Mouse (Mus musculus) embryonic facial prominence, embryonic 13.5 days (tissue): ENCODE results near the gene Hlcs. TPM values are rescaled to one million over a fixed set of nuclear protein-coding genes. Genes with fewer than 3 reads are reported as not detected.
A peak's percentile ranks its signal among the peaks of the same experiment; 100 is the strongest.

ENCODE experiments used
- ATAC-seq: fragments of 200-750 bp; cut with Nextera tagmentation; 2 replicates; pipeline ENCODE4 v1.8.0; 2017; ENCODE audit warnings: low read depth; ENCODE audit not compliant: insufficient number of reproducible peaks, insufficient read depth, low FRiP score, low TSS enrichment
- H3K27ac ChIP-seq: fragments of 300-500 bp; sonication (generic); 2 replicates; pipeline ENCODE4 v1.5.1; 2015; ENCODE audit warnings: moderate library complexity, mild to moderate bottlenecking, inconsistent platforms
- H3K27me3 ChIP-seq: fragments of 300-500 bp; sonication (generic); 2 replicates; pipeline ENCODE4 v1.6.1; 2015; ENCODE audit warnings: mild to moderate bottlenecking, inconsistent platforms
- H3K36me3 ChIP-seq: fragments of 300-500 bp; sonication (generic); 2 replicates; pipeline ENCODE4 v1.6.1; 2015; ENCODE audit warnings: mild to moderate bottlenecking, inconsistent platforms
- H3K4me1 ChIP-seq: fragments of 300-500 bp; sonication (generic); 2 replicates; pipeline ENCODE4 v1.6.1; 2015; ENCODE audit warnings: inconsistent platforms
- H3K4me2 ChIP-seq: fragments of 300-500 bp; sonication (generic); 2 replicates; pipeline ENCODE4 v1.6.1; 2015; ENCODE audit warnings: moderate library complexity, mild to moderate bottlenecking, inconsistent platforms
- H3K4me3 ChIP-seq: fragments of 300-500 bp; sonication (generic); 2 replicates; pipeline ENCODE4 v1.5.1; 2015; ENCODE audit warnings: mild to moderate bottlenecking, inconsistent platforms
- H3K9ac ChIP-seq: fragments of 300-500 bp; sonication (generic); 2 replicates; pipeline ENCODE4 v1.6.1; 2015; ENCODE audit warnings: mild to moderate bottlenecking, inconsistent platforms
- H3K9me3 ChIP-seq: fragments of 300-500 bp; sonication (generic); 2 replicates; pipeline ENCODE4 v1.6.1; 2016; ENCODE audit warnings: inconsistent platforms
- WGBS: fragments of 180-500 bp; shearing (Covaris S2); methylation state at CpG from one replicate; pipeline ENCODE4 v1.1.7; 2015; ENCODE audit warnings: mixed read lengths; 5-methylcytosine and 5-hydroxymethylcytosine counted together
- polyA plus RNA-seq: library from polyadenylated mRNA; unstranded; fragments of >200 nt; fragmentation: Nextera tagmentation; extraction: Ambion mirVana; gene quantifications from 2 replicates; pipeline ENCODE4 v1.2.1, GENCODE M21; 2015

Gene Hlcs
- polyA plus RNA-seq, 1 experiment from 2014 or later, result 10.0 TPM

DNA sequence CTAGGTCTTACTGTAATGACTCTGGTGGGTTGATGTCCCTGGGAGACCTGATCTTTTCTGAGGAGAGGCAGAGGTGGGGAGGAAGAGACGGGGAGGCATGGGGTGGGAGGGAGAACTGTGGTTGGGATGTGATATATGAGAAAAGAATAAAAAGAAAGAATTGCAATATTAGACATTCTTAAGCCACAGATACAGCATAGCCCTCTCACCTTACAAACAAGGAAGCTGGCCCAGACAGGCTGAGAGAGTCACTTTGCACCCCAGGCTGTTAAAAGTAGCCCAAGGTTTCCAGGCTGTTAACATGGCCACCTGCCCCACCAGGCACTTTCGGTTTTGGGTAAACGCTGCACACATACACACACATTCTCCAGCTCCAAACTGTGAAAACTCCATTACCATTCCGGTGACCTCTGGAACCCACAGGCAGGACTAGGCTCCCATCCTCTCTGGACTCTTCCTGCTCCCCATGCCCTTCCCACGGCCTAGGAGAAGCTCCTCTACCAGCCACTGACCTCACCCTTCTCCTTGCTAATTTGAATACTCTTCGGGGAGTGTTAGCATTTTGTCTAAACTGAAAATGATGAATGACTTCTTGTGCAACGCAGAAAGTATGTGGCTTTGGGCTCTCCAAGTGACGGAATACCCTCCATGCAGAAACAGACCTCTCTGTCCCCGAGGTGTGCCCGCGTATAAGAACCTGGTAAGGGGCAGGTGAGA, 90.6 kb downstream of the Hlcs start:
- Histone ChIP-seq H3K4me3 (no peak overlapping the region), H3K36me3 (no peaks in the 10 kb centered on the region), H3K27me3 (peaks cover 38% of the 10 kb centered on the region)

GRCm38 (mm10) chr16:94210689-94211357, 102.5 kb downstream of the Hlcs start:
- Histone ChIP-seq H3K4me3 (no peak overlapping the region), H3K27me3 (peaks cover 3% of the 10 kb centered on the region; the same call in 1 of the 2 replicates)
- no peak for ATAC-seq

More for the DNA sequence above, 90.6 kb downstream of the Hlcs start:
- peaks cover 24% of the 10 kb centered on the region for H3K4me1 ChIP-seq
- WGBS, result 78% methylated on average over 11 of the region's 11 CpGs
- no peak overlapping the region for H3K4me2 ChIP-seq
- H3K9me3 ChIP-seq, result no peaks in the 10 kb centered on the region
- no peak overlapping the region for H3K9ac ChIP-seq
- H3K27ac ChIP-seq, result no peak overlapping the region
- ATAC-seq, result no peak

DNA sequence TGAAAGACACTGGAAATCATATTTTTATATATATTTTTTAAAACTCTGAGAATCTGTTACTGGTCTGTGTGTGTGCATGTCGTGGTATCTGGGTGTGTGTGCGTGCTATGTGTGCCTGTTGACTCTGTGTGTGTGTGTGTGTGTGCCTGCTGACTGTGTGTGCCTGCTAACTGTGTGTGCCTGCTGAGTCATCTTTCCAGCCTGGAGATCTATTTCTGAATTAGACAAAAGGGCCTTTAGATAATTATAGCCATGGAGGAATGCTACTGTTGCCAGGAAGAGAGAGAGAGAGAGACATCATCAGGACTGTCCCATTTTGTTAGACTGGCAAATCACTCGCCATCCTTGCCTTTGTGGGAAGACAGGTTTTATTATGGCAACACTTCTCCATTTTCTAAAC, 103.7 kb downstream of the Hlcs start:
- Histone ChIP-seq H3K36me3 (no peaks in the 10 kb centered on the region), H3K9me3 (peaks cover 6% of the 10 kb centered on the region; the same call in 1 of the 2 replicates), H3K4me3 (no peak overlapping the region), H3K9ac (no peak overlapping the region), H3K27me3 (peaks cover 3% of the 10 kb centered on the region; the same call in 1 of the 2 replicates), H3K4me1 (peaks cover 30% of the 10 kb centered on the region), H3K27ac (no peak overlapping the region), H3K4me2 (no peak overlapping the region)
- no peak for ATAC-seq
- 70% methylated on average over 3 of the region's 3 CpGs for WGBS

More at GRCm38 (mm10) chr16:94210689-94211357, 102.5 kb downstream of the Hlcs start:
- peaks cover 6% of the 10 kb centered on the region; the same call in 1 of the 2 replicates for H3K9me3 ChIP-seq
- H3K4me1 ChIP-seq, result peaks cover 20% of the 10 kb centered on the region
- no peak overlapping the region for H3K9ac ChIP-seq
- H3K27ac ChIP-seq, result no peak overlapping the region
- H3K36me3 ChIP-seq, result no peaks in the 10 kb centered on the region
- 60% methylated on average over 15 of the region's 15 CpGs for WGBS
- no peak overlapping the region for H3K4me2 ChIP-seq

- Histone ChIP-seq H3K9me3 (peaks cover 6% of the 10 kb centered on the region; the same call in 1 of the 2 replicates), H3K9ac (no peak overlapping the region), H3K27me3 (peaks cover 6% of the 10 kb centered on the region; the same call in 1 of the 2 replicates), H3K27ac (no peak overlapping the region), H3K4me3 (no peak overlapping the region), H3K4me1 (peaks cover 30% of the 10 kb centered on the region), H3K4me2 (no peak overlapping the region), H3K36me3 (no peaks in the 10 kb centered on the region)
- no peak for ATAC-seq
- 67% methylated on average over 10 of the region's 10 CpGs for WGBS
Observed at GRCm38 (mm10) chr16:94208826-94209225, 104.5 kb downstream of the Hlcs start.

DNA sequence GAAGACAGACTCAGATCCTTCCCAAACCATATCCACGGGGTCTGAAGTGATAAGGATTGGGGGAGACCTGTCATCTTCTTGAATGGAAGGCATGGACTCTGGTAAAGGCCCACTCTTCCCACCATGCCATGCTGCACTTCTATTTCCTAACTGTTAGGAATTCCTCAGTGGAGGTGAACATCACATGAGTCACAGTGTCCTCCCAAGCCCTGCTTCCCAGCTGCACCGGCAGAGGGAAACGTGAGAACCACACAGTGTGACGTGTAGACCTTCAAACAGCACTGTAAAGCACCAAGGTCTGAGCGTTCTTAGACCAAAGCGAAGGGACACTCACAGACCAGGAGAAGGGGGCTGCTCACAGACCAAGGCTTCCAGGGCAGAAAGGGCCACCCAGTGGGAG, 105.2 kb downstream of the Hlcs start:
- no peak overlapping the region for H3K9ac ChIP-seq
- peaks cover 6% of the 10 kb centered on the region; the same call in 1 of the 2 replicates for H3K9me3 ChIP-seq
- H3K36me3 ChIP-seq, result no peaks in the 10 kb centered on the region
- H3K4me2 ChIP-seq, result no peak overlapping the region
- peaks cover 6% of the 10 kb centered on the region; the same call in 1 of the 2 replicates for H3K27me3 ChIP-seq
- no peak for ATAC-seq
- H3K4me1 ChIP-seq, result peaks cover 30% of the 10 kb centered on the region
- no peak overlapping the region for H3K4me3 ChIP-seq
- WGBS, result 80% methylated on average over 6 of the region's 6 CpGs
- H3K27ac ChIP-seq, result no peak overlapping the region

DNA sequence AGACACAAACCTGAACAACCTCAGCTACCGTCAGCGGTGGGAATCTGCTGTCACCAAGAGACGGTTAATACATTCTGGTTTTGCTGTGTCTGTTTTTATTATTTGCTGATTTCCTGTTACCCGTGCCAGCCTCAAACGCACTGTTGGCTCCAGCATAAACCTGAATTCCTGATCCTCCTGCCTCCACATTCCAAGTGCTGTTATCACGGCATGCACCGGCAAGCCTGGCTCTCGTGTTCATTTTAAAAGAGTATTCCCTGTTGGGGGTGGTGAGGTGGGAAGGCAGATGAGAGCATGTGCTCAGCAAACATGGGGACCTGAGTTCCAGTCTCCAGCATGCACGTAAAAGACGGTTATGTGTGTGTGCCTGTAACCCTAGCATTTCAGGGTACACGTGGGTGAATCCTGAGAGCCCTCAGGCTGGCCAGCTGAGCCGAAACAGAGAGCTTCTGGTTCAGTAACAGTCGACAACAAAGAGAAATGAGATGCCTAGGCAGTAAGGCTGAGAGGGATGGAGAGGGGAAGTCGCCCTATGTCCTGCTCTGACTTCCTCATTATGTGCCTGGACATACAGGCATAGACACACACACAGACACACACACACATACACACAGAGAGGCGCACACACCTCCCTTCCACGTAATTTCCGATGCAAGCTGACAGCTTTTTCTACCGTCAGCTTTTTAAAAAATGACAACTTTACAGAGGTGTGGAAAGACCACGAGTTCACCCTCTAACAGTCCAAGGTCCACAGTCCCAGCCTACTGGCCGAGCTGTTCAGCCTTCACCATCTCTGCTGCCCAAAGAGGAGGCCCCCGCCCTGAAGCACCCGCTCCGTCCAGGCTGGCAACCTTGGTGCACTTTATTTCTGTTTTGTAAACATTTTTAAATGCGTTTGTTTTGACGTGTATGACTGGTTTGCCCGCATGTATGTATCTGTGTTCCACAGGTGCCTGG, 107.6 kb downstream of the Hlcs start:
- H3K27me3 ChIP-seq, result peaks cover 20% of the 10 kb centered on the region
- 0 out of 2 replicates have a peak overlapping the region, but pooled peaks have one; percentile 18 for H3K4me2 ChIP-seq
- H3K4me3 ChIP-seq, result no peak overlapping the region
- WGBS, result 62% methylated on average over 26 of the region's 26 CpGs
- no peak overlapping the region for H3K27ac ChIP-seq
- no peaks in the 10 kb centered on the region for H3K36me3 ChIP-seq
- no peaks in the 10 kb centered on the region for H3K9me3 ChIP-seq
- peaks cover 21% of the 10 kb centered on the region for H3K4me1 ChIP-seq
- no peak for ATAC-seq
- H3K9ac ChIP-seq, result no peak overlapping the region

DNA sequence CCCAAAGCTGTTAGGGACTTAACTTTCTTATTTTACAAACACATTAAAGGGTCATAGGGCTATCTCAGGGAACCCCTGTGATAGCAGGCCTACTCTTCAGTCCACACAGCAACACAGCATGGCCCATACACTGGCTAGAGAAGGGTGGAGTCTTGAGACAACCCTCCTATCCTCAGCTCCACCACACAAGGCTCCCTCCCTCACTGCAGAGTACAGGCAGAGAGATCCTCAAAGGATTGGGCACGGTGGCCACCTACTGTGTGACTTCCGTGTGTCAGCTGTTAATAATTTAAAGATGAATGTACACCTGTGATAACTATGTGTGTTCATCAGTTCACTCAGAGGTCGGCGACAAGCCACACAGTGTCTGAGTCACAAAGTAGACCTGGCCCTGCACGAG, 112.0 kb downstream of the Hlcs start:
- H3K27me3 ChIP-seq, result peaks cover 56% of the 10 kb centered on the region
- WGBS, result 58% methylated on average over 5 of the region's 5 CpGs
- no peak overlapping the region for H3K4me3 ChIP-seq
- no peak overlapping the region for H3K9ac ChIP-seq
- no peak overlapping the region for H3K27ac ChIP-seq
- no peak for ATAC-seq
- no peak overlapping the region for H3K4me2 ChIP-seq
- H3K4me1 ChIP-seq, result peaks cover 12% of the 10 kb centered on the region
- H3K9me3 ChIP-seq, result no peaks in the 10 kb centered on the region
- no peaks in the 10 kb centered on the region for H3K36me3 ChIP-seq

DNA sequence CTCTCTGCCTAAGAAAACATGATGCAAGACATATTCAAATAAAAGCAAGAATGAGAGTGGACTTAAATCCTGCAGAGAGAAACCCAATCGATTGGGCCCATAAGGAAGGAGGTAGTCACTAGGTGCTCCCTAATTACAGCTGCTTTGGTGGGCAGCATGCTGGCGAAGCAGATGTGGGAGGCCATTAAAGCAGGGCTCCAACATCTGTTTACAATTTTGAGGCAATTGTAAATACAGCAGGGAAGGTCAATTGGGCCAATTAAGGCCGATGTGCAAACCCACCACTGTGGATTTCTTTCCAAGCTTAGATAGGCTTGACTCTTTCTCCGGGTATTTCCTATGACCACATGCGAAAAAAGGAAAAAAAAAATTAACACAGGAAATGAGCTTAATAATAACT, 117.5 kb downstream of the Hlcs start:
- no peak overlapping the region for H3K4me2 ChIP-seq
- no peaks in the 10 kb centered on the region for H3K9me3 ChIP-seq
- no peak overlapping the region for H3K9ac ChIP-seq
- H3K4me1 ChIP-seq, result peaks cover 16% of the 10 kb centered on the region
- 19% methylated on average over 5 of the region's 5 CpGs for WGBS
- H3K27me3 ChIP-seq, result peaks cover 67% of the 10 kb centered on the region
- no peaks in the 10 kb centered on the region for H3K36me3 ChIP-seq
- H3K27ac ChIP-seq, result no peak overlapping the region
- ATAC-seq, result no peak
- H3K4me3 ChIP-seq, result no peak overlapping the region

DNA sequence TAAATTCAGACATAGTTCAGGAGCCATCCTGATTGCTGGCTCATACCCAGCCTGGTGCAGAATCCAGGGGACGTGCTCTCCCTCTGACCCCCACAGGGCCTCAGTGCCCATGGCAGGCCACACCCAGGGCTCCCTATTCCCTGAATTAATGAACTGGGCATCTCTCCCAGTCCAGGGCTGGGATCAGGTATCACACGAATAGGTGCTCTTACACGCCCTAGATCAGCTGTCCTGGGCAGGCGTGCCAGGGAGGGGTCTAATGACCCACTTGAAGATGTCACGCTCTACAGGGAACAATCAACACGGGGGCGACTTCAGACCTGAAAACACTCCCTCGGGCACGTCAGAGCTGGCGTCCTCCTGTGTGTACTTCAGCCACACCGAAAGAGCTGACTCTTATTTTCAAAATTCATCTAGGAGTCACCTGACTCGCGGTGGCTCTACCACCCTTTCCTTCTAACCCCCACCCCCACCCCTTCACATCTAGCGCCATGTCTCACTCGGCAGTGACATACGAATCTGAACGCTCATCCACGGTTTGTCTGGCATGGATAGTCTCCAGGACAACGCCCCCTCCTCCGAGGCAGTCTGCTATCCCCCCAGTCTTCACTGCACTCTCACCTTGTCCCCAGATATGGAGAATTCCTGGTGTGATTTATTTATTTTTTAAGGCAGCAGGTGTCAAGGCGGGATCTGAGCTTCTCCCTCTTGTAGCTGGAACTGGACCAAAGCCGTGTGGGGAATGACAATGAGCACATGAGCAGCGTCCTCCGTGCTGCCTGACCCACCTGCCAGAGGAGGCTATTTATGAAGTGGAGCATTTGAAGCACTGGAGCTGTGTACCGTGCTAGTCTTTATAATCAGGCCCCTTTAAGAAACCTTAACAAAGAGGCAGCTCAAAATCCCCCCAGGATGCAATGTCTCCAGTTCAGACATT, 121.7 kb downstream of the Hlcs start:
- no peak overlapping the region for H3K27ac ChIP-seq
- H3K27me3 ChIP-seq, result peaks cover 54% of the 10 kb centered on the region
- no peak overlapping the region for H3K4me3 ChIP-seq
- H3K9ac ChIP-seq, result no peak overlapping the region
- WGBS, result 78% methylated on average over 25 of the region's 25 CpGs
- H3K9me3 ChIP-seq, result no peaks in the 10 kb centered on the region
- no peak overlapping the region for H3K4me2 ChIP-seq
- H3K4me1 ChIP-seq, result peaks cover 16% of the 10 kb centered on the region
- H3K36me3 ChIP-seq, result no peaks in the 10 kb centered on the region
- no peak for ATAC-seq

DNA sequence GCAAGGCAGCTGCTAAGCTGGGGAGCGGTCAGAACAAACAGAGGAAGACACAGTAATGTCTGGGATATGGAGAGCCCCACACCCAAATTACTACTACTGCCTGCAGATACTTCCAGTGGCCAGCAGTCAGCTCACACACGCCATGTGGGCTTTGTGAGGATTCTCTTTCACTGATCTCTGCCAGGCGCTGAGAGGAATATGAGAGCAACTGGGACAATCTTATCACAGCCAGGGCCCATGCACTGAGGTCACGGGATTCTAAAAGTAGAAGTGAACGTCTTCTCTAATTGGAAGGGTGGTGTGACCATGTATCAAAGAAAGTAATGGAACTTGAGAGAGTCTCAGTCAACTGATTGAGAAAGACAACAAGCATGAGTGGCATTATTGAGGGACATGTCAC, 123.1 kb downstream of the Hlcs start:
- H3K4me2 ChIP-seq, result no peak overlapping the region
- no peak for ATAC-seq
- WGBS, result 88% methylated on average over 5 of the region's 5 CpGs

More for the DNA sequence above, 123.1 kb downstream of the Hlcs start:
- H3K4me1 ChIP-seq, result peaks cover 7% of the 10 kb centered on the region; the same call in 1 of the 2 replicates
- peaks cover 64% of the 10 kb centered on the region for H3K27me3 ChIP-seq
- H3K9ac ChIP-seq, result no peak overlapping the region
- H3K27ac ChIP-seq, result no peak overlapping the region
- H3K36me3 ChIP-seq, result no peaks in the 10 kb centered on the region
- no peak overlapping the region for H3K4me3 ChIP-seq
- H3K9me3 ChIP-seq, result no peaks in the 10 kb centered on the region
